24 mouse cellular contexts compared by ENCODE assay signal in genomic region chr4:99006319-99006718, GRCm38 (mm10). TPM values are rescaled to one million over a fixed set of nuclear protein-coding genes. Genes with fewer than 3 reads are reported as not detected.
"Had no signal": no experiment of that assay in that cellular context is flagged by ENCODE, and none has a peak within 500 bp of the region (broad histone marks: within the 10 kb centered on the region; RNA-seq: fewer than 3 reads in every experiment).

No protein-coding gene starts in this region.

- H3K4me3 ChIP-seq: intestine, embryonic 15.5 days; layer of hippocampus, adult 2 months; limb, embryonic 10.5 days; limb, embryonic 13.5 days; lung, embryonic 15.5 days; megakaryocyte, embryonic 14.5 days; midbrain, embryonic 10.5 days; midbrain, embryonic 13.5 days; myocyte; neural tube, embryonic 13.5 days had no signal

- H3K4me1 ChIP-seq: intestine, embryonic 15.5 days; limb, embryonic 10.5 days; limb, embryonic 13.5 days; lung, embryonic 15.5 days; megakaryocyte, embryonic 14.5 days; midbrain, embryonic 10.5 days; midbrain, embryonic 13.5 days; neural tube, embryonic 13.5 days had no signal

- ATAC-seq: intestine, embryonic 15.5 days; midbrain, embryonic 13.5 days; midbrain, embryonic 16.5 days had no signal

- H3K9ac ChIP-seq: intestine, embryonic 15.5 days; limb, embryonic 13.5 days; lung, embryonic 15.5 days; midbrain, embryonic 13.5 days; neural tube, embryonic 13.5 days had no signal

- H3K9me3 ChIP-seq: intestine, embryonic 15.5 days; limb, embryonic 10.5 days; limb, embryonic 13.5 days; lung, embryonic 15.5 days; megakaryocyte, embryonic 14.5 days; midbrain, embryonic 10.5 days; midbrain, embryonic 13.5 days; neural tube, embryonic 13.5 days had no signal

- DNase-seq: kidney, adult 11 months; kidney, adult 8-10 months; kidney, postnatal 25 days; layer of hippocampus, adult 9-11 months; lung, adult 18-20 months; lung, postnatal 10 days; lung, postnatal 36 days; thymus, postnatal 25 days had no signal

- H3K27ac ChIP-seq: intestine, embryonic 15.5 days; kidney, postnatal 0 days; layer of hippocampus, adult 2 months; limb, embryonic 10.5 days; limb, embryonic 13.5 days; lung, embryonic 15.5 days; midbrain, embryonic 10.5 days; midbrain, embryonic 13.5 days; neural tube, embryonic 13.5 days; stomach, postnatal 0 days had no signal

- H3K4me2 ChIP-seq: intestine, embryonic 15.5 days; limb, embryonic 13.5 days; lung, embryonic 15.5 days; midbrain, embryonic 13.5 days; neural tube, embryonic 13.5 days had no signal

- H3K27me3 ChIP-seq: intestine, embryonic 15.5 days; limb, embryonic 13.5 days; lung, embryonic 15.5 days; megakaryocyte, embryonic 14.5 days; midbrain, embryonic 13.5 days; neural tube, embryonic 13.5 days had no signal

RNA-seq across cellular contexts. Expression of gene Angptl3, which starts 24.4 kb away (rescaled TPM):
- polyA plus RNA-seq: large intestine, adult 2 months; small intestine, adult 2 months; spleen, adult 2 months had no signal
